Mouse (Mus musculus) ES-Bruce4 (cell line): ENCODE data around the gene Inpp4b.

Experiments used
- CTCF ChIP-seq: IDR thresholded peaks from one replicate; pipeline ENCODE4 v1.8.1; 2011; ENCODE audit warnings: low read depth, low read length
- POLR2A ChIP-seq: IDR thresholded peaks from one replicate; pipeline ENCODE4 v1.8.1; 2011; ENCODE audit warnings: low read length; ENCODE audit not compliant: insufficient read depth

DNA sequence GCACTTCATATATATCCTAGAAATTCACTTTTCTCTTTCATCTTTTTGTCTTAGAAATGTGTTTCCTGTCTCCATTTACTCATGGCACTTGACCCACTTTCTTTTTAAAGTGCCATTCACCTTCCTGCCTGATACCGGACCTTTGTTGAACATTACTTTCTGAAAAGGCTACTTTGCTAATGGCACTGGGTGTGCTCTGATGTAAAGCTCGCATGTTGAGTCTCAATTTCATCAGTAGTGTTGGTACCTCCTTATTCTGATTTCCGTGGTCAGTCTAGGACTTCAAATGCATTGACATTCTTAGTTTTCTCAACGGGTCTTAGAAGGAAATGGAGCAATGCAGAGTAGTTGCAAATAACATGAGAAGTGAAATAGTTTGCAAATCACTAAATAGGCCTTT lies 266.7 kb downstream of the Inpp4b start:
- TF ChIP-seq POLR2A = no peak
- TF ChIP-seq CTCF = no peak
